Mouse (Mus musculus) urinary bladder, adult 2 months (tissue): ENCODE measurements around the gene Phospho2. TPM values are rescaled to one million over a fixed set of nuclear protein-coding genes. Genes with fewer than 3 reads are reported as not detected.
"Not testable (repeated sequence)": the region's sequence is repeated elsewhere in the genome, so short reads cannot be mapped to it uniquely, and the experiment has no call there.

ENCODE experiments used
- DNase-seq: peaks from one replicate; pipeline ENCODE4 v3.0.0; 2022; ENCODE audit warnings: low spot score
- polyA plus RNA-seq: library from polyadenylated mRNA; depleted of rRNA; stranded (reverse); fragments of >200 nt; gene quantifications from 2 replicates; pipeline ENCODE4 v1.2.3, GENCODE M21; 2012; rRNA removed

Phospho2 gene
- polyA plus RNA-seq: 20.7 and 21.5 TPM in 2 replicates

DNA sequence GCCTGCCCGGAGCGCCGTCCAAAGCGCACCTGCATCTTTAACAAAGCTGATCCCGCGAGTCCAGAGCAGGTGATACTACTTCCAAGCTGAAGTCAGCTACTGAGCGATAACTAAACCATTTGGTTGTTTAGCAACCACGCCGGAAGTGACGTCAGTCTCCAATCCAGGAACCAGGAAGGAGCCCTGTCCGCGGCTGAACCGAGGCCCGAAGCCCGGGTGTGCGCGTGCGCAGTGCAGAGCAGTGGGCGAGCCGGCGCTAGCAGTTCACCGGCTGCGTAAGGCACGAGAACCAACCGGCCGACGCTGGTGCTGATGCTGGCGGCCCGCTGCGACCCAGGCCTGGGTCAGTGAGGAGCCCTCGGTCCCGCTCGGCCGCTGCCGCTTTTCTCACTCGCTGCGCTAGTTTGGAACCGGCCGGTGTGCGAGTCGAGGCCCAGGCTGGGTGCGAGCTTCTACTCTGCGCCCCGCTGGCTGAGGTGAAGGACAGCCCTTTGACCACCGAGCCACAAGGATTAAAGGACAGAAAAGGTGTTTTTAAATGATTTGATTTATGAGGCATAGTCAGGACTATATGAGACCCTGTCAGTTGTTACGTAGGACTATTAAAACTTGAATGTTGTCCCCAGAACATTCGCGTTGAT, at the start of gene Phospho2, which contains the start of gene Ccdc173:
Gene Phospho2 (plus strand): TSS at position 195 of the 641 bp plus-strand sequence.
Gene Ccdc173 (minus strand): TSS at position 147 of the 641 bp plus-strand sequence.
- DNase-seq: peak; percentile 94

GRCm38 (mm10) chr2:69745091-69745490, 44.3 kb upstream of the Phospho2 start:
- DNase-seq: no peak

GRCm38 (mm10) chr2:69760980-69761379, 28.4 kb upstream of the Phospho2 start:
- DNase-seq: no peak

DNA sequence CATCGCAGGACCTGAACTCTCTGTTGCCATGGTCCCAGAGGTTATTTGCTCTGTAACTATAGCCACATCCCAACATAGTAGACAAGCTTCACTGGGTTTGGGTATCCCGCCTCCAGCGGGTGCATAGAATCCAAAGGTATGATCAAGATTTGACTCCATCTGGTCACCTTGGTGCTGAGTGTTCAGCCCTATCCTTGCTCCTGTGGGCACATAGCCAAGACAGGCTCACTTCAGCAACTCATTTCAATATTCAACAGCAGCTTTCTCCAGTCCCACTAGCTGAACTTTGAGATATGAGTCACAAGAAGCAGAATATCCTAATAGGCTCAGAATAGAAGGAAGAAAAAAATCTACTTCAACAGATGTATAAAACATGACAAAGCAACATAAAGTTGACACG, 26.1 kb upstream of the Phospho2 start:
- no peak for DNase-seq

- DNase-seq: no peak
Observed at GRCm38 (mm10) chr2:69764716-69765115, 24.7 kb upstream of the Phospho2 start.

DNA sequence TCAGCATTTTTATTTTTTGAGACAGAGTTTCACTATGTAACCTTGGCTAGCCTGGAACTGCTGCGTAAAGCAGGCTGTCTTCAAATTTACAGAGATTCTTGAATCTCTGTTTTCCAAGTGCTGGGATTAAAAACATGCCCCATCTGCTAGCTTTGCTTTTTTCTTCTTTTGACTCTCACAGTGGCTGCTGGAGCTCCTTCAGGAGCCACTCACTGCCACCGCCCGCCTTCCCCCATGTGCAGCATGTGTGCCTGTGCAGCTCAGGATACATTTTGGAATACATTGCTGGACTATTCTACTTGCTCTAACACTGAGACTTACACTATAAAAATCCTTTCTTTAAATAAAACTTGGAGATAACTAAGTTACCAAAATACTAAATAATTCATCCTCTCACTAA, 16.1 kb upstream of the Phospho2 start:
- no peak for DNase-seq

GRCm38 (mm10) chr2:69777985-69778835, 11.2 kb upstream of the Phospho2 start:
- DNase-seq: no peak

DNA sequence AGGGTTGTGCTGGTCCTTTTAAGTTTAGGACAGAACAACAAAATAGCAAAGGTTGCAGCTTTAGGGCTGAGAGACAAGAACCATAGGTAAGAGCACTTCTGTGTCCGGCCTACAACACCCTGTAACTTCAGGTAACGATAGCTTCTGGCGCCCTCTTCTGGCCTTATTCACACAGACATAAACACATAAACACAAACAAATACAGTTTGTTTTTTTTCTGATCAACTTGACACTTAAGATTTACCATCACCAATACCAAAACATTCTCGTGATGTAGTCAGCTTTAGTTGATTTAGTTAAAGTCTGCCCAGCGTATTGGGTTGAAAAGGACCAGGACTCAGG, 10.6 kb upstream of the Phospho2 start:
- DNase-seq: no peak

GRCm38 (mm10) chr2:69788974-69789373, 449 bp upstream of the Phospho2 start:
- DNase-seq: no peak

GRCm38 (mm10) chr2:69790285-69790684, 862 bp downstream of the Phospho2 start:
- peak; percentile 61 for DNase-seq

DNA sequence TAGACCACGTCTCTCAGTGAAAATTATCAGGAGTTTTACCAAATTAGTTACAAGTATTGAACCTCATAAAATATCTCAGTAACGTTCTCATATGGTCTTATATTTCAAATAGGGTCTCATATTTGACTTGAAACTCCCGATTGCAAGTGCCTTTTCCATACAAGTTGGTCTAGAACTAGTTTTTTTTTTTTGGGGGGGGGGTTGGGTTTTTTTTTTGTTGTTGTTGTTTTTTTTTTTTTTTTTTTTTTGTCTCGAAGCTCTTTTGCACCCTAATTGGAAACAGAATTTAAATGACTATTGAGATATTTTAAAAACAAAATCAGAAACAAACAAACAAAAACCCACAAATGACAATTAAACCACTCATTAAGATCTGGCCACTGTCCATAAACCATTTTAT, 1.3 kb downstream of the Phospho2 start:
- no peak for DNase-seq

DNA sequence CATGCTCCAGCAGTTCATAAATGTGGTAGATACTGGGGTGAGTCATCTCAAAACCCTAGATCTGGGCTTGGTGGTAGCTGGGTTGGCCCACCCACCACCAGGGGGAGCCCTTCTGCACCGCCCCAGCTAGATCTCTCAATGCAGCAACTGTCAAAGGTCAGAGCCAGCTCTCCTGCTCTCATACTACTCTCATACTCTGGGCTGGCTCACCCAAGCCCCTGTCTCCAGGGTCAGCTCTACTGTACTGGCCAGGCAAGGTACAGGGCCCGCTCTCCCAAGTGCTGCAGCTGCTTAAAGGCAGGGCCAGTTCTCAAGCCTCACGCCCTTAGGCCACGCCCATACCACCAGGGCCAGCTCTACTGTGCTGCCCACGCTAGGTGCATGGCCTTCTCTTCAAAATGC, 13.5 kb downstream of the Phospho2 start:
- peak; percentile 60 for DNase-seq

DNA sequence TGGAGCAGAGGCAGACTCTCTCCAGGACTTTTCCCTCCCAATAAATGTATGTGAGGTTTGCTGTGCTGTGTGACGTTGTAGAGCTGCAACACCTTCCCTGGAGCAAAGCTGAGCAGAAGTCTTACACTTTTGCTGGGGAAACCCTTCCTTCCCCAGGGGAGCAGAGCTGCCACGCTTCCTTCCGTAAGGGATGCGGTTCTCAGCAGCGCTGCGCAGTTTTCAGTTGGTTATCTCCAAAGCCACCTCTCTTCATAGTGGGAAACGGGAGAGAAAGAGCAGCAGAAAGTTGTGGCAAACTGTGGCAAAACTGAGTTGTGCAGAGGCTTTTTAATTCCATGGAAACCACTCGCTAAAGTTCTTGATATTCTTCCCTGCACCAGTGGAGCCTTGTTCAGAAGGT, 14.3 kb downstream of the Phospho2 start:
- no peak for DNase-seq

DNA sequence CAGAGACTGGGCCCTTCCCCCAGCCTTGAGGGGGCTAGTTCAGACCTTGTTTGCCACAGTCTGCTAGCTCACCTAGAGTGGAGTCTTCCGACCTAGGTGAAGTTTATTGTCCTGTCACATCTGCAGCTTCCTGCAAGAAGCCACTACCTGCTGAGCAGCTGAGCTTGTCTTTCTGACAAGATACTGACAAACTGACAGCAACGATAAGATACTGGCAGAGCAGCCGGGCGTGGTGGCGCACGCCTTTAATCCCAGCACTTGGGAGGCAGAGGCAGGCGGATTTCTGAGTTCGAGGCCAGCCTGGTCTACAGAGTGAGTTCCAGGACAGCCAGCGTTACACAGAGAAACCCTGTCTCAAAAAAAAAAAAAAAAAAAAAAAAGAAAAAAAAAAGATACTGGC, 15.2 kb downstream of the Phospho2 start:
- DNase-seq: not testable (repeated sequence)

GRCm38 (mm10) chr2:69810169-69810568, 20.7 kb downstream of the Phospho2 start:
- no peak for DNase-seq

GRCm38 (mm10) chr2:69811349-69811748, 21.9 kb downstream of the Phospho2 start:
- not testable (repeated sequence) for DNase-seq

GRCm38 (mm10) chr2:69816575-69816974, 27.2 kb downstream of the Phospho2 start:
- DNase-seq: no peak

DNA sequence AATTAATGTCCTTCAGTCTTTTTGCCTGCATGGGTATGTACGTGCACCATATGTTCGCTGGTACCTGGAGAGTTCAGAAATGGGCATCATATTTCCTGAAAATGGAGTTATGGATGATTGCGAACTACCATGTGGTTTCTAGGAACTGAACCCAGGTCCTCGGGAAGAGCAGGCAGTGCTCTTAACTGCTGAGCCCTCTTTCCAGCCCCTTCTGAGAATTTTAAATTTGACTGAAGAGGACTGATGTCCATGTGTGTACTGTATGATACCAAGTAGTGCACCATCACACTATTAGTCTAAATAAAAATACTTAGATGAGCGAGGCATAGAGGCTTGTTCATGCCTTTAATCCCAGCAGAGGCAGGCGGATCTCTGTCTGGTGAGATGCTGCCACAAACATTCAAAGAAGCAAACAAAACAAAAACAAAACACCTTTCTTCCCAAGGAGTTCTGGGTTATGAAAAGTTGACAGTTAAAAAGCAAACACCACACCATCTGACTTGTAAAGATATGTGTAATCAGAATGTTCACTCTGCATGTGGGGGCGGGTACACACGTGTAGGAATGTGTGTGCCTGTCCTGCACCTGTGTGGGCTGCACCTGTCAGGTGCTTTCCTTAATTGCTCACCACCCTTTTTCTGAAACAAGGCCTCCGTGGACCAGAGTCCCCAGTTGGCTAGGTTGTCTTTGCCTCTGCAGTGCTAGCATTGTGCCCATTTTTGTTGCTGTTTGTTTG, 29.1 kb downstream of the Phospho2 start:
- DNase-seq: no peak

GRCm38 (mm10) chr2:69820201-69820600, 30.8 kb downstream of the Phospho2 start:
- DNase-seq: no peak

GRCm38 (mm10) chr2:69821711-69822110, 32.3 kb downstream of the Phospho2 start, which contains the start of gene Klhl23:
Gene Klhl23, plus strand, starts transcription at chr2:69821944.
- DNase-seq: no peak

DNA sequence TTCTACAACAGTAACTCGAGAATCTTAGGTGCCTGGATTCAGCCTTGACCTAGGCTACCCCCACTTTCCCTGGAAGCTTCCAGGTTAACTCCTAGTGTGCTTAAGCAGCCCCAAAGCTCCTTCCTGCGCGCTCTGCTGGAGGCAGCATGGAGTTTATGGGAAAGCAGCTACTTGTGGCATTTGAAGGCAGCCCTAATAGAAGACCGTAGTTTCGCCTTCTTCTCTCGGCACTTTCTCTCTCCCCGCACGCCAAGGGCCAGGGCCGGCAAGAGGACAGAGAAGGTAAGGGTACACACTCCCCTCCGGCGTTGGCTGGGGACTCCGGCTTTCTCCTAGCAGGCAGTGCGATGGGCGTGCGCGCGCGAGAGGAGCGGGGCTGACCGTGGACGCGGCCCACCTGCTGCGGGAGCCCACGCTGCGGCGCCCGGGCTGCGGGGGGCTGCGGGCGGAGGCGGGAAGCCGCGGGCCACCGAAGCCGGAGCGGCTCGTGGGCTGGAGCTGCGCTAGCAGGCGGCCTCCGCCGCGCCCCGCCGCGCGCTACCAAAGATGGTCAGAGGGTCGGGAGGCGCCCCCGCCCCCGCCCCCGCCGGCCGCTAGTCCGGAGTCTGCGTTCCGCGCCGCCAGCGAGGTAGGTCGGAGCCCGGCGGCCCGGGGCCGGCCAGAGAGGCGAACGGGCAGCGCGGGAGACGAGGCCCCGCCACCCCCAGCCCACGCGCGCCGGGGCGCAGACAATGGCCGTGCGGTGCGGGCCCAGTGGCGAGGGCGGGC, 33.1 kb downstream of the Phospho2 start:
- DNase-seq: peak; percentile 55
